Mouse (Mus musculus): ENCODE measurements around the gene Syne4. TPM values are rescaled to one million over a fixed set of nuclear protein-coding genes. Genes with fewer than 3 reads are reported as not detected.

Syne4 gene
- polyA plus RNA-seq, 1 experiment = 1.2 TPM

- H3K4me2 ChIP-seq (ENCODE audit: low read depth) = no peak overlapping the region
Observed at GRCm38 (mm10) chr7:30332622-30333259, 18.1 kb downstream of the Syne4 start.

DNA sequence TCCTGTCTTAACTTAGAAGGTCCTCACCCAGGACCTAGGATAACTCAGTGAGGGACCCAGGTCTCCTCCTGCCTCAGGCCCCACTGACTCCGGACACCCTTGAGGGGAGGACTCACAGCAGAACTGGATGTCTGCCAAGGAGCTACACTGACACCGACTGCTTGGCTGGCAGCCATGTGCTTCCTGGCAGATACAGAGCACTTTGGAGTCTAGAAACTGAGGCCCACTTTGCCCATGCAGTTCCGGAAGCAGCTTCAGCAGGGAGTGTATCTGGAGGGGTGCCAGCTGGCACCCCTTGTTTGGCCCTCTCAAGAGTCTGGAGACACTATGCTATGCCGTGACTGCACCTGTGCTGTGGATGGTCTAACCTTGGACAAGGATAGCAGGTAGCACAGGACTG, 18.8 kb downstream of the Syne4 start:
- no peaks in the 10 kb centered on the region for H3K79me2 ChIP-seq (ENCODE audit: control insufficient read depth, insufficient read depth)
- TF ChIP-seq E2F4 (IDR thresholded peaks at IDR 0.05; ENCODE audit: insufficient read depth) (no peak), MYOG (IDR thresholded peaks at IDR 0.05; ENCODE audit: control insufficient read depth in 1 of 3, insufficient read depth in 1 of 3, insufficient read length in 2 of 3, low read depth in 2 of 3) (no peak), POLR2A (IDR thresholded peaks at IDR 0.05; ENCODE audit: insufficient read length, low read depth) (no peak), POLR2AphosphoS2 (IDR thresholded peaks at IDR 0.05; ENCODE audit: insufficient read length, low read depth) (no peak), TCF3 (IDR thresholded peaks at IDR 0.05; ENCODE audit: insufficient read length, low read depth) (no peak), USF1 (IDR thresholded peaks at IDR 0.05; ENCODE audit: low read depth) (no peak), MYOD1 (IDR thresholded peaks at IDR 0.05; ENCODE audit: control insufficient read depth in 1 of 3, insufficient read length in 2 of 3, low read depth in 2 of 3) (no peak), SRF (IDR thresholded peaks at IDR 0.05; ENCODE audit: control insufficient read depth, insufficient read length, low read depth) (no peak), CEBPB (IDR thresholded peaks at IDR 0.05; ENCODE audit: insufficient read depth, poor library complexity, severe bottlenecking) (no peak)

More at GRCm38 (mm10) chr7:30332622-30333259, 18.1 kb downstream of the Syne4 start:
- H3K4me3 ChIP-seq = no peak overlapping the region
- peaks cover 26% of the 10 kb centered on the region for H3K27me3 ChIP-seq (ENCODE audit: control insufficient read depth, insufficient read depth, insufficient read length)
- no peaks in the 10 kb centered on the region for H3K36me3 ChIP-seq (ENCODE audit: control insufficient read depth, insufficient read depth)
- H3K79me2 ChIP-seq (ENCODE audit: control insufficient read depth, insufficient read depth) = no peaks in the 10 kb centered on the region
- TF ChIP-seq TCF3 (IDR thresholded peaks at IDR 0.05; ENCODE audit: insufficient read length, low read depth) (no peak), POLR2A (IDR thresholded peaks at IDR 0.05; ENCODE audit: insufficient read length, low read depth) (no peak), TCF12 (IDR thresholded peaks at IDR 0.05; ENCODE audit: insufficient read depth, poor library complexity, severe bottlenecking) (no peak), POLR2AphosphoS2 (IDR thresholded peaks at IDR 0.05; ENCODE audit: insufficient read length, low read depth) (no peak), SRF (IDR thresholded peaks at IDR 0.05; ENCODE audit: control insufficient read depth, insufficient read length, low read depth) (no peak), REST (IDR thresholded peaks at IDR 0.05; ENCODE audit: insufficient read depth, insufficient read length) (no peak), MAX (IDR thresholded peaks at IDR 0.05; ENCODE audit: low read depth) (no peak), MYOD1 (IDR thresholded peaks at IDR 0.05; ENCODE audit: control insufficient read depth in 1 of 3, insufficient read length in 2 of 3, low read depth in 2 of 3) (no peak), MYOG (IDR thresholded peaks at IDR 0.05; ENCODE audit: control insufficient read depth in 1 of 3, insufficient read depth in 1 of 3, insufficient read length in 2 of 3, low read depth in 2 of 3) (no peak)
- no peak overlapping the region for H3ac ChIP-seq (ENCODE audit: control insufficient read depth, insufficient read length)

GRCm38 (mm10) chr7:30334563-30334962, 20.0 kb downstream of the Syne4 start:
- H3K4me2 ChIP-seq (ENCODE audit: low read depth) = no peak overlapping the region
- H3K36me3 ChIP-seq (ENCODE audit: control insufficient read depth, insufficient read depth) = no peaks in the 10 kb centered on the region
- H3K4me3 ChIP-seq = no peak overlapping the region
- no peak for TF ChIP-seq CEBPB (IDR thresholded peaks at IDR 0.05; ENCODE audit: insufficient read depth, poor library complexity, severe bottlenecking)
- no peak for TF ChIP-seq MYOD1 (IDR thresholded peaks at IDR 0.05; ENCODE audit: control insufficient read depth in 1 of 3, insufficient read length in 2 of 3, low read depth in 2 of 3)
- TF ChIP-seq REST (IDR thresholded peaks at IDR 0.05; ENCODE audit: insufficient read depth, insufficient read length) = no peak
- no peak for TF ChIP-seq TCF3 (IDR thresholded peaks at IDR 0.05; ENCODE audit: insufficient read length, low read depth)
- no peak for TF ChIP-seq E2F4 (IDR thresholded peaks at IDR 0.05; ENCODE audit: insufficient read depth)
- no peak for TF ChIP-seq POLR2A (IDR thresholded peaks at IDR 0.05; ENCODE audit: insufficient read length, low read depth)
- TF ChIP-seq POLR2AphosphoS2 (IDR thresholded peaks at IDR 0.05; ENCODE audit: insufficient read length, low read depth) = no peak
- TF ChIP-seq TCF12 (IDR thresholded peaks at IDR 0.05; ENCODE audit: insufficient read depth, poor library complexity, severe bottlenecking) = no peak
- TF ChIP-seq SRF (IDR thresholded peaks at IDR 0.05; ENCODE audit: control insufficient read depth, insufficient read length, low read depth) = no peak
- no peak for TF ChIP-seq USF1 (IDR thresholded peaks at IDR 0.05; ENCODE audit: low read depth)
- H3ac ChIP-seq (ENCODE audit: control insufficient read depth, insufficient read length) = no peak overlapping the region
- no peaks in the 10 kb centered on the region for H3K79me2 ChIP-seq (ENCODE audit: control insufficient read depth, insufficient read depth)
- H3K27me3 ChIP-seq (ENCODE audit: control insufficient read depth, insufficient read depth, insufficient read length) = peaks cover 37% of the 10 kb centered on the region

More for the DNA sequence above, 18.8 kb downstream of the Syne4 start:
- Histone ChIP-seq H3ac (ENCODE audit: control insufficient read depth, insufficient read length) (no peak overlapping the region), H3K4me2 (ENCODE audit: low read depth) (no peak overlapping the region), H3K27me3 (ENCODE audit: control insufficient read depth, insufficient read depth, insufficient read length) (peaks cover 26% of the 10 kb centered on the region), H3K36me3 (ENCODE audit: control insufficient read depth, insufficient read depth) (no peaks in the 10 kb centered on the region), H3K4me3 (no peak overlapping the region)

DNA sequence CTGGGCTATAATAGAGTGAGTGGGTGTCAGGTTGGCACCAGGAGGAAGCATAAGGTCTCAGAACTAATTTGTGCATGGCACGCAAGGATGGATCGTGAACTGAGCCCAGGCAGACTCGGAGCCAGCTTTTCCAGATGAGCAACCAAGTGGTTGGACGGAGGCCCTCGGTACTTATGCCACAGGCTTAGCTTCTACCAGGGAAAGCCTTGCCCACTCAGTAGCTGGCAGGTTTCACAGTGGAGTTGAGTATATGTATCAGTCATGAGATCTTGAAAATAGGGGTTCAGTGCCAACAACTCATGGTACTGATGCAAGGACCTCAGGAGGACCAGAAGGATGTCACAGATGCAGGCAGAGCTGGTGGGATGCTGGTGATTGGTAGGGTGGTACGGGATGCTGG, 21.1 kb downstream of the Syne4 start:
- Histone ChIP-seq H3K79me2 (ENCODE audit: control insufficient read depth, insufficient read depth) (no peaks in the 10 kb centered on the region), H3K27me3 (ENCODE audit: control insufficient read depth, insufficient read depth, insufficient read length) (peaks cover 37% of the 10 kb centered on the region), H3K36me3 (ENCODE audit: control insufficient read depth, insufficient read depth) (no peaks in the 10 kb centered on the region), H3ac (ENCODE audit: control insufficient read depth, insufficient read length) (no peak overlapping the region), H3K4me2 (ENCODE audit: low read depth) (no peak overlapping the region), H3K4me3 (no peak overlapping the region)
- TF ChIP-seq POLR2A (IDR thresholded peaks at IDR 0.05; ENCODE audit: insufficient read length, low read depth) = no peak
- no peak for TF ChIP-seq TCF3 (IDR thresholded peaks at IDR 0.05; ENCODE audit: insufficient read length, low read depth)
- no peak for TF ChIP-seq E2F4 (IDR thresholded peaks at IDR 0.05; ENCODE audit: insufficient read depth)
- TF ChIP-seq CEBPB (IDR thresholded peaks at IDR 0.05; ENCODE audit: insufficient read depth, poor library complexity, severe bottlenecking) = no peak

DNA sequence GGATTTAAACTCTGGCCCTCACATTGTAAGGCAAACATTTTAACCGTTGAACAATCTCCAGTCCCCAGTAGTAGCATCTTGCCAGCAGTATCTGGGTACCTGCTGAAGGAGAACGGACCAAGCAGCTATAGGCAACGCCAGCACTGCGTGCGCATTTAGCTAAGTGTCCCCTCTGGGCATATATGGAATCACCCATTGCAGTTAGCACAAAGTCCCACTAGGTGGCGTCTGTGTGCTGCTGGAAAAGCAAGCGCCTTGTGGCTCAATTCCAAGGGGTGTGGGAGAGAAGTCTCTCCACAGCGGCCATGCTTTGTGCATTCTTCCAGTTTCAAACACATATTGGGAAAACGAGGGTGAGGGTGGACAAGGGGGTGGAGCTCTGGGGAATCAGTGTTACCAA, 21.8 kb downstream of the Syne4 start:
- H3K27me3 ChIP-seq (ENCODE audit: control insufficient read depth, insufficient read depth, insufficient read length) = peaks cover 37% of the 10 kb centered on the region
- H3K4me2 ChIP-seq (ENCODE audit: low read depth) = no peak overlapping the region

More for the DNA sequence above, 21.8 kb downstream of the Syne4 start:
- Histone ChIP-seq H3K79me2 (ENCODE audit: control insufficient read depth, insufficient read depth) (no peaks in the 10 kb centered on the region), H3ac (ENCODE audit: control insufficient read depth, insufficient read length) (no peak overlapping the region), H3K4me3 (no peak overlapping the region), H3K36me3 (ENCODE audit: control insufficient read depth, insufficient read depth) (no peaks in the 10 kb centered on the region)
- no peak for TF ChIP-seq POLR2AphosphoS2 (IDR thresholded peaks at IDR 0.05; ENCODE audit: insufficient read length, low read depth)
- no peak for TF ChIP-seq MYOG (IDR thresholded peaks at IDR 0.05; ENCODE audit: control insufficient read depth in 1 of 3, insufficient read depth in 1 of 3, insufficient read length in 2 of 3, low read depth in 2 of 3)
- no peak for TF ChIP-seq MYOD1 (IDR thresholded peaks at IDR 0.05; ENCODE audit: control insufficient read depth in 1 of 3, insufficient read length in 2 of 3, low read depth in 2 of 3)
- no peak for TF ChIP-seq REST (IDR thresholded peaks at IDR 0.05; ENCODE audit: insufficient read depth, insufficient read length)
- TF ChIP-seq TCF12 (IDR thresholded peaks at IDR 0.05; ENCODE audit: insufficient read depth, poor library complexity, severe bottlenecking) = no peak
- no peak for TF ChIP-seq SRF (IDR thresholded peaks at IDR 0.05; ENCODE audit: control insufficient read depth, insufficient read length, low read depth)
- no peak for TF ChIP-seq POLR2A (IDR thresholded peaks at IDR 0.05; ENCODE audit: insufficient read length, low read depth)
- no peak for TF ChIP-seq MAX (IDR thresholded peaks at IDR 0.05; ENCODE audit: low read depth)
- TF ChIP-seq E2F4 (IDR thresholded peaks at IDR 0.05; ENCODE audit: insufficient read depth) = no peak
- TF ChIP-seq USF1 (IDR thresholded peaks at IDR 0.05; ENCODE audit: low read depth) = no peak
- no peak for TF ChIP-seq TCF3 (IDR thresholded peaks at IDR 0.05; ENCODE audit: insufficient read length, low read depth)
- no peak for TF ChIP-seq CEBPB (IDR thresholded peaks at IDR 0.05; ENCODE audit: insufficient read depth, poor library complexity, severe bottlenecking)
